Mouse (Mus musculus) heart, adult 11 months (tissue): Measurements from ENCODE around the gene Fam83f.

ENCODE experiments used
- DNase-seq: peaks from one replicate; pipeline ENCODE4 v3.0.0; 2022

Fam83f gene

DNA sequence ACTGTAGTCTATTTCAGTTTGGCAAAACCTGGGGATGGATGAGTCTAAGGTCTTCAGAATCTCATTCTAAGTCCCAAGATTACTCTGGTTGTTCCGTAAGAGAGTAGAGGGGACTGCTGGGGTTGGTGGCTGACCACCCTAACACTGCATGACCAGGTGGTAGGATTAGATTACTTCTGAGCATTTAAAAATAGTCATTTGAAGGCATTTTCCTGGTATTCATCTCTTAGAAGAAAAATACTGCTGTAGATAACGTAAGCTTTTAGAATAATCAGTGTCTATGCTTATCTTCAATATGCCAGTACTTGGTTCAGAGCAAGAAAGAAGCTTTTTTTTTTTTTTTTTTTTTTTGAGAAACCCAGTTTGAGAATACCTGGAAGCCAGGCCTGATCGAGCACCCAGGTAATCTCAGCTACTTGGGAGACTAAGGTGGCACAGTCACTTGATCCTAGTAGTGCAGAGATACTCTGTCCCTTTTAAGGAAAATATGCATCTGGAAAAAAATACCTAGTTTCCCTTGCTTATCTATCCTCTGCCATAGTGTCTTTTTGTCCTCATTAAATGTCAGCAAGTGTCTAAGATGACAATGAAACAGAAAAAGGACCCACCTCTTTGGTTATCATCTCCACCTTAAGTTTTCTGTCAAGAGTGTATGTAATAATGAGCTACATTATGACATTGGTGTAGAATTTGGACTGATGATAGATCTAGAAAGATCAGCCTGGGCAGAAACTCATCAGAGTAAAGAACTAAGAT, 73.2 kb downstream of the Fam83f start:
- DNase-seq: peak; percentile 11

DNA sequence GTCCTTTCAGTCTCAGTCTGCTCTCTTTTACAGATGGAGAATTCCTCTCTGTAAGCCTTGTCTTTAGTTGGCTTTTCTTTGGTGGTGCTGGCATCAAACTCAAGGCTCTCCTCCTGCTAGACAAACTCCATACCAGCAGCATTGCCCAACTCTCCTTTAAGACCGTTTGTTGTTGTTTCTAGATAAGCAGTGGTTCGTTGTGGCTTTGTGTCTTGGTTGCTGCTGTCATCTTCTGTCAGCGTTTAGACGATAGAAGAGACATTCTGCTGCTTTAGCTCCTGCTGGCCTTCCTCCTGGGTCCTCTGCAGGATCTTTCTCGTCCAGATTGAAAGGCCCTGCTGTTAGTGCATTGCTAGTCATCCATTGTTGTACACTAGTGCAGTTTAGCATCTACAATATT, 77.3 kb downstream of the Fam83f start:
- DNase-seq: no peak
